Mouse (Mus musculus): ENCODE measurements around the gene Hsdl1. TPM values are rescaled to one million over a fixed set of nuclear protein-coding genes. Genes with fewer than 3 reads are reported as not detected.

Gene Hsdl1
- total RNA-seq, 2 experiments from 2014 or later, result 22.3 to 45.4 TPM

DNA sequence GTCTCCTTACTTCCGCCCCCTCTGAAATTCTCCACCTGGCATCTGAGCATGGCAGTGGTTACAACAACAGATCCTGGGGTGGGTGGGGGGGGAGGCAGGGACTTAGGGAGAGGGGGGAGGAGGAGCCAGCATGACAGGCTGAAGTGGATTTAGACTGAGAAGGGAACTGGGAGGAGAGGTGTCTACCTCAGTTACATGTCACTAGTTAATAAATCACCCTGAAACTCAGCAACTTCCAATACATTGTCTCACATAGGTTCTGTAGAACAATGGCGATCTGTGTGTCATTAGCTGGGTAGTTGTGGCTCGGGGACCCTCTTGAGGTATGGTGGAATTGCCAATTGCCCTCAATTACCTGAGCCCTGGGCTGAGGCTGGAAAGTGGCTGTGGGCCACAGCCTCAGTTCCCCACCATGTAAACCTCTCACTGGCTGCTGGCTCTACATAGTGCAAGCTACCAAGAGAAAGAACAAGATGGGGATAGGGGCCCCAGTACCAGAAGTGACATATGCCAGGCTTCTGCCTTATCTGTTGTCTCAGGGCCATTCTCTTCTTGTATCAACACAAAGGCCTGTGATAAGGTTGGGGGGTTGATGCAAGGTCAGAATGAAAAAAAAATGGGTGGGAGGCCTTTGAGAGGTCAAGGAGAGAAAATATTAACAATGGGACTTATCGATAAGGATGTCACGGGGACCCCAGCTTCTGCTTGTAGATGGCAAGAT is 5.6 kb upstream of the Hsdl1 start:
- no peak for DNase-seq (ENCODE audit: low spot score in 2 of 2)

DNA sequence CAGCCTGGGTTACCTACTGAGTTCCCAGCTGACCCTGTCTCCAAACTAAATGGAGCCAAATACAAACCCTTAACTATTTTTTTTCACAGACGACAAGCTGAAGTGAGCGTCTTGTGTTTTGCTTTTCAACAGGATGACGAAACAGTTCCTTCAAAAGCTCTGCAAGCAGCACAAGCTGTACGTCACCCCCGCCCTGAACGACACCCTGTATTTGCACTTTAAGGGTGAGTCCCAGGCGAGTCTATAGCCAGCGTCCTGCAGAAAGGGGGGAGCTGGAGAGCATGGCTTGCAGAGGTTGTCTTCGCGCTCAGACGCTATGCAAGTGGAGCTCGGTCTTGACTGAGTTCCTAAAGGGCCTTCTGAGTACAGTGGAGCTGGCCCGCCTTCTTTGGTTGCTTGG is 4.1 kb upstream of the Hsdl1 start:
- DNase-seq (ENCODE audit: low spot score in 2 of 2), result no peak

DNA sequence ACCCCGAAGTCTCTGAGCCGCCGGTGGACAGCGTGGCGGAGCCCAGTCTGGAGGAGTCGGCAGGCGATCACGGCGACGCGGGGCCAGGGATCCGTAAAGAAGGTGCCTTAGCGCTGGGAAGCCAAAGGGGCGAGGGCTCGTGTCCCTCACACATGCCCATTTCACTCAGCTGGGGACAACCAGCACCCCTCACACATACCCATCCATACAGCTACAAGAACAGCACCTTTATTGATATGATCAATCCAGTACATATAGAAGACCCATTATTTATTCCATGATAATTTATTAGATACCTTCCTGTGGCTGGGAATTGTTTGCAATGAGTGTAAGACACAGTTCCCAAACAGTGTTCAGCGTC is 363 bp upstream of the Hsdl1 start:
- DNase-seq (ENCODE audit: low spot score in 2 of 2), result no peak

DNA sequence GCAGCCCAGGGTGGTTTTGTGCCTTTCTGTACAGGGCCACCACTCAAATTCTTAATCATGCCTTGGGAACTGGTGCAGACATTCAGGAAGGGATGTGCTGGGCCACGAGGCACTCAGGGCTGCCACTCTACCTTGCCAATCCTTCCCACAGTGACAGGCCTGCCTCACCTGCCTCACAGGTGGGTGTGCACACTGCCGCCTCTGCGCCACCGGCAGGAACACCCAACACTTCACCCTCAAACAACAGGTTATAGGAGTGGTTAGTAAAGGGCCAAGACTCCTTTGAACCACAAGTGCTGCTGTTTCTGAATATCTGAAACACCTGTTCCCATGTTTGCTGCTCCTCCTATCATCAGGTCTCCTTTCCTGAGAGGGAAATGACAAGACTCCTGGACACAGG is 2.6 kb downstream of the Hsdl1 start:
- no peak for DNase-seq (ENCODE audit: low spot score in 2 of 2)

DNA sequence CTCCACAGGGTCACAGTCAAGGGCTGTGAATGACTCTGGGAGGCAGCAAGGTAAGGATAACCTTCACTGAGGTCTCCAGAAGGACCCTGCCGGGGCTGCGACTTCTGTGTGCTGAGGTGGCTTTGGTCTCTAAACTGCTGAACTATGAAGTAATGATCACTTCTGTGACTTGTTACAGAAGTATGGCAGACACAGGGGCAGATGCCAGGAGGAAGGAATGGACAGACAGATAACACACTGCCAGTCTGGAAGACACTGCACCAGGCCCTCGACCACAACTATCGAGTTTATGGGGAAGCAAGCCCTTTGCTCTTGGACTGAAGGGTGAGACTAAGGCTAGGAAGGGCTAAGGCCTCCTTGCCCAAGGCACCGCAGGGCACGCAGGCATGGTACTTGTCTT is 3.8 kb downstream of the Hsdl1 start:
- DNase-seq (ENCODE audit: low spot score in 2 of 2), result no peak

DNA sequence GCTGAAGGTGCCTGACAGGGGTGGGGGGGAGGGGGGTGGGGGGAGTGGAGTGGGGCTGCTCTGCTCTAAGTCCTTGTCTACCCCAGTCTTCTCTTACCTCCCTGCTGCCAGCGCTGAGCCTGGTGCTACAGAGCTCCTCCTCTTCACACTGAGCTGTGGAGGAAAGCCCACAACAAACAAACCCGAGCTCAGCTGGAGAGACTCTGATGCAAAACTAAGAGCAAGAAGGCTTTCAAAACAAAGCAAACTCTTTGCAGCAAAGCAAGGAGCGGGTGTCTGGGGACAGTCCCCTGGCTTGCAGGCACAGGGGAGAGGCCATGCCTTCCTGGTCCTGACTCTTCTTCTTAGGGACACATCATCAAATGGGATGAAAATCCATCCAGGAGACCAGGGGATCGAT is 5.1 kb downstream of the Hsdl1 start:
- no peak for DNase-seq (ENCODE audit: low spot score in 2 of 2)

DNA sequence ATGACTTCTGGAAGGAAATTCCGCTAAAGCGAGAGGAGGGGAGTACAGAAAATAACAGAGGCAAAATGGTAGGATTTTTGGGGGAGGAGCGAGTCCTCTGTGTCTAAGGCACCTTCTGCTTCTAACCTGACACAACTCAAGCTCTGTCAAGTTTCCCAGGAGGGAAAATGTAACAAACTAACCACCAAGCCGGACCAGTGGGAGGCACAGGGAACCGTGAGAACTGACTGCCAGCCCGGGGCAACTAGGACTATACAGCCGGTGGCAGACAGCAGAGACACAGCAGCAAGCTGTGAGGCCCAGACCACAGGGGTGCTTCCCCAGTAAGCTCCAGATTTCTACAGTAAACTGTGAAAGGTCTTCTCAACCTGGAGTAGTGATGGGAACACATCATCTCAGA is 6.0 kb downstream of the Hsdl1 start:
- no peak for DNase-seq (ENCODE audit: low spot score in 2 of 2)

DNA sequence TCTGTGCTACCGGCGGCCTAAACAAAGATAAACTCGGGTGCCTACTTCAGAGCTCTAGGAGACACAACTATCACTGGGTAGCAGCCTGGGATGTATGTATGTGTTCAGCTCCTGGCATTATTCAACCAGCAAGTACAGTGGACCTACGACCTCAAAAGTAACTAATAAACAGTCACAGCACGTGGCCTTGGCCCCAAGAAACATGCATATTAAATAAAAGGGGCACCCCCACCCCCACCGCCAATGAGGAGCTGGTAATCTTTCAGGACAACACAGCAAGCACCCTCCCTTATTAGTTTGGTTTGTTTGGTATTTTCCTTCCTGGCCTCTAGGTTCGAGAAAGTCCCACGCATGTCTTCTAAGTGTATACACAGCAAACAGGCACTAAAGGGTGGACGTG is 6.7 kb downstream of the Hsdl1 start:
- DNase-seq (ENCODE audit: low spot score in 2 of 2), result no peak

DNA sequence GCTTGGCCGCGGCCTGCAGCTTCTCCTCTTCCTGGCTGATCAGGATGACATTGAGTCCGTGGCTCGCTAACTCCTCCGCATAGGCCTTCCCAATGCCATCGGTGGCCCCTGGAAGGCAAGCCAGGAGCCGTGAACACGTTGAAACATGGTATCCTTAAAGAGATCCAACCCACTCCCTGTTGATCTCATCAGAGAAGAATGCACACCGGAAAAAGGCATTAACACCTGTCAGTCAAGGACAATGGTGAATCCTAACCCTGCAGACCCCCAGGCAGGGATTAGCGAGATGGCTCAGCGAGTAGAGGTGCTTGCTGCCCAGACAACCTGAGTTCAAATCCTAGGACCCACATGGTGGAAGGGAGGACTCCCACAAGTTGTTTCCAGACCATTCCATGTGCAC is 8.6 kb downstream of the Hsdl1 start:
- DNase-seq (ENCODE audit: low spot score in 2 of 2), result no peak

DNA sequence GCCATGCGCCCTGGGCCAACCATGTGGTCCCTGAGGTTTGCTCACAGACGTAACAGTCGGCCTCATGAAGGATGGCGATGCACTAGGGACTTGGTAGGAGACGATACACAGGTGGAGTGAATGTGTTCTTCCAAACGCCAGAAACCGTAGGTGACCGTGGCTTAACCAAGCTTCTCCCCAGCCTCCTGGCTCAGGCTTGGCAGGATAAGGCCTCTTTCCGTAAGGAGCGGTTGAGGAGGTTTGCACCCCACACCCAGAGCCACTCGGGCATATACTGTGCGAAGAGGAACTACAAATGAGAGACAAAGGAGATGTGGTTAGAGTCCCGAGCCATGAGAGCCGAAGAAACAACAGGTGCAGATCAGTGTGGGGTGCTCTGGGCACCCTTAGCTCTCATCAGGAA is 11.1 kb downstream of the Hsdl1 start:
- no peak for DNase-seq (ENCODE audit: low spot score in 2 of 2)

DNA sequence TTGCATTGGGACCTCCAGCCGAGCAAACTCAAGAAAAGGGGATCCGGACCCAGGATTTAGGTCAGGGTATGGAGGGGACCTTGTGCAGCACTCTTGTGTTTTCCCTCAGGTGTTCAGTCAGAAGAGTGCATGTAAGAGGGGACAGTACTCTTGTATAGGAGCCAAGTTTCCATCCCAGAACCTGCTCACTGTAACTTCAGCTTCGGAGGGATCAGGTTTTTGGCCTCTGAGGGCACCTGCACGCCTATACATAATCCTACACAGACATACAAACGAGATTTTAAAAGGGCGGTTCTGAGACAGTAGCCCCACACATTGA is 15.6 kb downstream of the Hsdl1 start:
- no peak for DNase-seq (ENCODE audit: low spot score in 2 of 2)

DNA sequence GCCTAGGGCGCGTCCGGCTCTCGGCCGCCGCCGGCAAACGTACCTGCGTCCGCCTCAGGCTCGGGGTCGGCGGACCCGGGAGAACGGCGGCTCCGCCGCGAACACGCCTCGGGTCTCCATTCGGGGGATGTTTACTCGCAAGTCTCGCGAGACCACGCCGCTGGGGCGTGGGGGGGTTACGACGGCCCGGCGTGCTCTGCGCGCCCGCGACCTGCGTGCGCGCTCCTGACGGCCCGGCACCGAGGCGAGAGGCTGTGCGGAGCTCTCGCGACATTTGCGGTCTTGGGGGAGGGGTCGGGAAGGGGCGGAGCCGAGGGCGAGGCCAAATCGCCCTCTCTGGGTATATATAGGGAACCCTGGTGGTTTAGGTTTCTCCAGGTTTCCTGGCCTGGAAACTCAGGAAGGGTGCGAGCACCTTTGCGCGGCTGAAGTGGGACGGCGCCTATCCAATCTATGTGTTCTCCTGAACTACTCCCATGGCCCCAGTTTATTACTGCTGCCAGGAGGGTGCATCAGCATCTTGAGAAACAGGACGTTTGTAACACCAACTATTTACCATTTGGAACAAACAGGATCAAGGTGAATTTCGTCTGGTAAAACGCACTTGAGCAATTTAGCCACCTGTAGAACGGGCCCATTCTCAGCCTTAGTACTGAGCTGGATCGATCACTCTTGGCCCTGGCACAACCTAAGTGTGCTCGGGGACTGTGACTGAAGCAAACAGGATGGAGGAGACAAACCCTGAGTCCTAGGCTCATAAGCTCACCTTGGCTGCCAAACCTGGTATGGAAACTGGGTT is 16.2 kb downstream of the Hsdl1 start, which contains the start of gene Mbtps1:
Gene Mbtps1 (minus strand): TSS at position 133 of the 799 bp plus-strand sequence.
- peak; percentile 99 for DNase-seq (ENCODE audit: low spot score in 2 of 2)

DNA sequence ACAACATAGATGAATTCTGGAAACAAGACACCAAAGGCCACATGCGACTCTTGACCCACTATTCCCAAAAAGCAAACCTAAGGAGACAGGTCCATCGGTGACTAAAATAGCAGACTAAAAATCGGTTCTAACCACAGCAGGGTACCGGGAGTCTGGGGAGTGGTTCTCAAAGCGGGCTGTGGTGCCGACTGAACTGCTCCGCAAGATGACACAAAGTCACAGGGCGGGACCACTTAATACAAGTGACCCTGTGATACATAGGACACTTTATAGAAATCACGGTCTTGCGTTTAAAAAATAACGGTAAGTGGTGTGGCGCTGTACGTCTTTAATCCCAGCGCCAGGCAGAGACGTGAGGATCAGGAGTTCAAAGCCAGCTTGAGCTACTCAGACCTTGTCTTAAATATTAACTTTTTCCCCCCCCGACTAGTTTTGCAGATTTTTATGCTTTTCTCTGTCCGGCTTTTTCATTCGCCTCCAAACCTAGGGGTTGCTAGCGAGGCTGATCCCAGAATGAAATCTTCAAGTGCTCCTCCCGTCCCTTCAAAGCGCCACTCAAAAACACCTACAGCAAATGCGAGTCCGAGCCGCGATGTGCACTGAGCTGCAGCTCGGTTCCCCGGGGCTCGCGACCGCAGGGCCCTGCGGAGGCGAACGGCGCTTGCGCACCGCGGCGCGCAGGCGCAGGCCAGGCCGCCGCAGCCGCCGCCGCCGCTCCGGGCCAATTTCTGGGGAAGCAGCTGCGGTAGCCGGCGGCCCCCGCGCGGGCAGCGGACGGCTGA is 17.0 kb downstream of the Hsdl1 start:
- peak in 1 of 2 experiments; percentile 23 for DNase-seq (ENCODE audit: low spot score in 2 of 2)

DNA sequence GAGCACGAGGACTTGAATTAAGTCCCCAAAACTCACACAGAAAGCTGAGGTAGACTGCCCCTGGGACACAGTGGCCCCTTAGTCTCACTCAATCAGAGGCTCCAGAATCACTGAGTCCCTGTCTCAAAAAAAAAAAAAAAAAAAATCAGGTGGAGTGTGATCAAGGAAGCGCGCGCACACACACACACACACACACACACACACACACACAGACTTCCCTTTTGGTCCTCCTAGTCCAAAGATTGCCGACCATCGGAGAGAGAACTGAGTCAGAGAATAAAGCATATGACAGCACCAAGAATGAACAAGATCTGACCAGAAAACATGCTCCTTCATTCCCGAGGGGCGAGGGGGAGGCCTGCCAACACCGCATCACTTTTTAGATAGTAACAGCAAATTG is 17.9 kb downstream of the Hsdl1 start:
- no peak for DNase-seq (ENCODE audit: low spot score in 2 of 2)

DNA sequence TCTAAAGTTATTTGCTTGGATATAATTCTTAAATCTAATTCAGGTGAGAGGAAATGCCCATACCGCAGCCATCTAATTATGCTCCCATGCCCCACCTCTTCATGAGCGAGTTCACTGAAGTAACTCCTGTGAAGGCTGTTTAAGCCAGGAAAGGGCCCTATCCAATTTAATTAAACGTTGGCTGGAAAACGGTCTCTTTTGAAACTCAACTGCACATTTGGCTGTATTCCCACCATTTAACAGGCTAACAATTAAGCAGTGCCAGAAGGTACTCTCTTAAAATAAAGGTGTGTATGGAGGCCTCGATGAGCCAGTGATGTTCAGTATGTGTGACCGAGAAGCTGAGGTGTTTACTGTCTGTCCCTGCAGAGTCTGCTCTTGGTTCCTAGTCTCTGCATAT is 19.1 kb downstream of the Hsdl1 start:
- no peak for DNase-seq (ENCODE audit: low spot score in 2 of 2)

DNA sequence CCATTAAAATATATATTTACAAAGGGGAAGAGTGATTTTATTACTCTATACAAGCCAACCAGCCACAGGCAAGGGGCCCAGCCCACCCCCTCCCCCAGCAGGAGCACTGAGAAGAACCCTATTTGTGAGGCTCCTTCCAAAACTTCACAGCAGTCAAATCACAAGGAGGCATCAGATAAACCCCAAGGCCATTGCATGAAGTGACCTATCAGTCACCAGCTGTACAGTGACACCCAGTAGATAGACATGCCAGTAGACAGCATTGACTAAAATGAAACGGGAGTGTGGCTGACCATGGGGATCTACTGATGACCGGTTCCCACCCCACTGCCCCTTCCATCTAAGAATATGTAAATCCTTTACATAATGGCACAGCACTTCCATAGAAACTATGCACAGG is 22.0 kb downstream of the Hsdl1 start:
- DNase-seq (ENCODE audit: low spot score in 2 of 2), result no peak

DNA sequence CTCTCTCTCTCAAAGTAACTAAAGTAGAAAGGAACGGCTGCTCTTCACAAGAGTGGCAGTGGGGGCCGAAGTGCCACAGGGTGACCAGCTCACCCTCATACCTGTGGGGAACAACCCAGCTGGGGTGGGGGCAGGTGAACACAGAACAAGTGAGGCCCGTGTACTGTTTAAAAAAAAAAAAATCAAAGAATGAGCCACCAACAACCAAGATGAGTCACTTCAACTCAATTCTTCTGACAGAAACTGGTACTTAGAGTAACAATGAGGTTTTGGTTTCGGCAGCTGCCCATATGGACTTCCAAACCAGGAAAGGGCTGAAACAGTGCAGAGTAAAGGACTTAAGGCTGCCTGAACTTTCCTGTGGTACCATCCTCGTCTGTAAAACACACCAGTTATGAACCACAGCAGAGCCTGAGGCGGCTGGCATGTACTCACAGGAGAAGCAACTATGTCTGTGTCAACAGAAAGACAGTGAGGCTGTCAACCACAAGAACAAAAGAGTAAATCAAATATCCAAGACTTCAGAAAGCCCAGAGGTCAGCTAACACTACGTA is 26.3 kb downstream of the Hsdl1 start:
- DNase-seq (ENCODE audit: low spot score in 2 of 2), result no peak

DNA sequence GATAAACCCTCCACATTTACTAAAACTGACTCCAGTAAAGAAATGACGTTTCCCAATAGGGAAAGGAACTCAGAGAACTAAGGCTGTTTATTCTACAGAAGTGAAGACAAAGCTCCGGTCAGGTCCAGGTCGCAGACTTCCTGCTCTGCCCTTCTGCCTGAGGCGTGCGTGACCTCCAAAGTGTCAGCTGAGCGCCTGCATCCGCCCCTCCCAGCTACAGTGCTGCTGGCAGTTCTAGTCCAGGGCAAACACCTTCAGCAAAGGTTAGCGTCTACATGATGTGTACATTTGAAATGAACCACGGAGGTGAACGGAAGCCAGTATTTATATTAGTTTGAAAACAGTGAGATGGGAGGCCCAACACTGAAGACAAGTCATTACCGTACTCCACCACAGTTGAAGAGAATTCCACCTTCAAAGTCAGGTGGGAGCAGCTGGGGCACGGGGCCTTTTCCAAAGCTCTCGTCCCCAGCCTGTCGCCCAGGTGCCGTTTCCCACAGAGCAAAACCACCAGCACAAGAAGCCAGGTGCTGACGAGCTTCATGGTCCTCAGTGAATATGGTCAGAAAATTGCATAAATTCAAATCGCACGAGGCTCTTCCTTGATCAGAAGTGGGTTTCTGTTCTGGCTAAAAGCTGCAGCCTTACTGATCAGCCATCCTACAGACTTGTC is 27.8 kb downstream of the Hsdl1 start:
- no peak for DNase-seq (ENCODE audit: low spot score in 2 of 2)

DNA sequence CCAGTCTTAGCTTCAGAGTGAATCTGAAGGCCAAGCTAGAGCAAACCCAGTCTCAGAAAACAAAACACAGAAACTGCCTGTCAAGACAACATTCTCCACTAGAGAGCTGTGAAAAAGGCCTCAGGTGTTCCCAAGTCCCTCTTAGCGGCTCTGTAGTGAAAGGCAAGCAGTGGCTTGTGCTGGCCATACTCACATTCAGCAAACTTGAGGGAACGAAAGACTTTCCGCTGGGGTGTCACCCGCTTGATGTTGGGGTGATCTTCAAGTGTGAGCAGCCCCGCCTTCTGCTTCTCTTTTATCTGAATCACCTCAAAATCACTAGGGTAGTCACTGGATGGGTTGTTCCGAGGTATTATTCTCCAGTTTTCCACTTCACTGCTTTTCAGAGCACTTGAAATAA is 29.2 kb downstream of the Hsdl1 start:
- DNase-seq (ENCODE audit: low spot score in 2 of 2), result no peak

DNA sequence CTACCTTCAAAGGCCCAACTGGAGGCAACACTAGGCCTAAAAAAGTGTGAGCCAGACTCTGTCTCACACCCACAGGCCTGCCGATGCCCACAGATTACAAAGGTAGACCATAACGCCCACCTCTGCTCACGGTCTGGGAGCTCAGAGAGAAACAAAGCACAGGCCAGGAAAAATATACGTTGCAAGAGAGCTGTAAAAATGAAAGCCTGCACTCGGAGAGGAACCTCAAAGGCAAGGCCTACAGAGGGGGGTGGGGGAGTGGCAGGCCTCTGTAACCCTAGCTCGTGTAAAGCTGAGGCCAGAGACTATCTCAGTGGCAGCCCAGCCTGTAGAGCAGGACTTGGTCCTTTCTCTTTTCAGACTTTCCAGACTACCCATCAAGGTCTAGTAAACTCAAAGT is 29.8 kb downstream of the Hsdl1 start:
- DNase-seq (ENCODE audit: low spot score in 2 of 2), result no peak

DNA sequence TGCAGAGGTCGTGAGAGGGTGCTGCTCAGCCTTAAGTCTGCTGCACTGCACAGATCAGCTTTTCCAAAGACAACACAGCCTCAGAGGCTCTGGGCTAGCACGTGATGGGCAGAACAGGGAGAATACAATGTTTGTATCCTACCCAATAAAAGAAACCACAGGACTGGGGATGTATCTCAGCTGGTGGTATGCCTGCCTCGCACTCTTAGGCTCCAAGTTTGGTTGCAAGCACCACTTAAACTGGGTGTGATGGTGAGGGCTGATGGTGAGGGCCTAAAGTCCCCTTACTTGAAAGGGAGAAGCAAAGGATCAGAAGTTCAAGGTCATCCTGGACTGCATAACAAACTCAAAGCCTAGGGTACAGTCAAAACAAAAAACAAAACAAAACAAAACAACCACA is 30.4 kb downstream of the Hsdl1 start:
- DNase-seq (ENCODE audit: low spot score in 2 of 2), result no peak

Data from adrenal gland, adult 18-20 months (tissue).